Comparison of ENCODE assay signal across 14 mouse cellular contexts in genomic region chr10:128980644-128981365, GRCm38 (mm10). TPM values are rescaled to one million over a fixed set of nuclear protein-coding genes. Genes with fewer than 3 reads are reported as not detected.
A peak's percentile ranks its signal among the peaks of the same experiment; 100 is the strongest.
DNase-seq lines count a peak whose midpoint lies in the region; ATAC-seq and TF ChIP-seq lines count a peak whose summit lies in the region.
"Had no signal": no experiment of that assay in that cellular context is flagged by ENCODE, and none has a peak within 500 bp of the region (broad histone marks: within the 10 kb centered on the region; RNA-seq: fewer than 3 reads in every experiment).

No protein-coding gene starts in this region.

- TF ChIP-seq POLR2A in testis, adult 2 months (IDR thresholded peaks at IDR 0.05; ENCODE audit: control insufficient read depth, low read depth, low read length), result no peak

- H3K9me3 ChIP-seq in hindbrain, postnatal 0 days (ENCODE audit: low read length), result no peaks in the 10 kb centered on the region
- H3K9me3 ChIP-seq in hindbrain, embryonic 13.5 days, result no peaks in the 10 kb centered on the region
- H3K9me3 ChIP-seq in liver, postnatal 0 days (ENCODE audit: low read length), result no peaks in the 10 kb centered on the region

- no peak overlapping the region for H3K4me3 ChIP-seq in hindbrain, postnatal 0 days (ENCODE audit: low read length)
- no peak overlapping the region for H3K4me3 ChIP-seq in hindbrain, embryonic 13.5 days
- no peak overlapping the region for H3K4me3 ChIP-seq in testis, adult 2 months (ENCODE audit: control insufficient read depth, low read depth, low read length)
- H3K4me3 ChIP-seq in liver, postnatal 0 days (ENCODE audit: low read depth, low read length), result no peak overlapping the region

- peak; percentile 28; the same call in 1 of the 2 replicates for ATAC-seq in hindbrain, postnatal 0 days
- no peak for ATAC-seq in hindbrain, embryonic 13.5 days (ENCODE audit: low FRiP score)
- ATAC-seq in liver, postnatal 0 days, result peak; percentile 79

- H3K27ac ChIP-seq in hindbrain, postnatal 0 days, result no peak overlapping the region
- no peak overlapping the region for H3K27ac ChIP-seq in hindbrain, embryonic 13.5 days
- peak overlapping the region; percentile 44 for H3K27ac ChIP-seq in testis, adult 2 months (ENCODE audit: control insufficient read depth, insufficient read depth, low read depth, low read length)
- no peak overlapping the region for H3K27ac ChIP-seq in liver, postnatal 0 days (ENCODE audit: low read depth)

- 88% methylated on average over 3 of the region's 3 CpGs for WGBS in hindbrain, postnatal 0 days
- 82% methylated on average over 3 of the region's 3 CpGs for WGBS in hindbrain, embryonic 13.5 days
- 59% methylated on average over 3 of the region's 3 CpGs for WGBS in liver, postnatal 0 days (ENCODE audit: insufficient replicate concordance)

- no peaks in the 10 kb centered on the region for H3K4me1 ChIP-seq in hindbrain, postnatal 0 days (ENCODE audit: insufficient read depth, low read length)
- H3K4me1 ChIP-seq in hindbrain, embryonic 13.5 days (replicated peaks), result no peaks in the 10 kb centered on the region; the same call in 1 of the 2 replicates
- no peaks in the 10 kb centered on the region for H3K4me1 ChIP-seq in testis, adult 2 months (ENCODE audit: control insufficient read depth, insufficient read depth, low read length)
- peaks cover 4% of the 10 kb centered on the region; the same call in 1 of the 2 replicates for H3K4me1 ChIP-seq in liver, postnatal 0 days (ENCODE audit: insufficient read depth)

- H3K36me3 ChIP-seq in hindbrain, postnatal 0 days (ENCODE audit: insufficient read depth, low read length), result no peaks in the 10 kb centered on the region
- H3K36me3 ChIP-seq in hindbrain, embryonic 13.5 days, result no peaks in the 10 kb centered on the region
- no peaks in the 10 kb centered on the region for H3K36me3 ChIP-seq in testis, adult 2 months (ENCODE audit: control insufficient read depth, insufficient read depth, low read length)
- H3K36me3 ChIP-seq in liver, postnatal 0 days (replicated peaks; ENCODE audit: insufficient read depth, low read length), result no peaks in the 10 kb centered on the region

- no peak for TF ChIP-seq EP300 in liver, postnatal 0 days (IDR thresholded peaks at IDR 0.05; ENCODE audit: low read depth)

- no peak for TF ChIP-seq CTCF in hindbrain, postnatal 0 days (IDR thresholded peaks at IDR 0.05; ENCODE audit: low read depth)
- no peak for TF ChIP-seq CTCF in testis, adult 2 months (IDR thresholded peaks at IDR 0.05; ENCODE audit: control insufficient read depth, insufficient read depth, insufficient replicate concordance, low read depth, low read length)
- TF ChIP-seq CTCF in liver, postnatal 0 days (IDR thresholded peaks at IDR 0.05; ENCODE audit: low read depth), result no peak

- no peak for DNase-seq in hindbrain, postnatal 0 days (ENCODE audit: low spot score)
- DNase-seq in testis, postnatal 14 days (ENCODE audit: low spot score), result no peak
- DNase-seq in liver, postnatal 0 days, result no peak
- peak; percentile 37 for DNase-seq in yolk sac, embryonic 10.5 days (ENCODE audit: low spot score)
- no peak for DNase-seq in frontal cortex, postnatal 36 days (ENCODE audit: low spot score in 2 of 2)
- DNase-seq in adipocyte (ENCODE audit: low spot score), result no peak
- DNase-seq: heart, postnatal 36 days; thymus, postnatal 25 days had no signal

- H3K9ac ChIP-seq in hindbrain, postnatal 0 days (replicated peaks; ENCODE audit: low read length), result no peak overlapping the region
- no peak overlapping the region for H3K9ac ChIP-seq in hindbrain, embryonic 13.5 days
- H3K9ac ChIP-seq in liver, postnatal 0 days (replicated peaks), result no peak overlapping the region

- H3K4me2 ChIP-seq in hindbrain, postnatal 0 days (ENCODE audit: low read depth, low read length), result no peak overlapping the region
- H3K4me2 ChIP-seq in hindbrain, embryonic 13.5 days, result no peak overlapping the region
- H3K4me2 ChIP-seq in liver, postnatal 0 days (ENCODE audit: low read depth, low read length), result no peak overlapping the region

- H3K27me3 ChIP-seq in hindbrain, postnatal 0 days (ENCODE audit: insufficient read depth, low read length), result no peaks in the 10 kb centered on the region
- no peaks in the 10 kb centered on the region for H3K27me3 ChIP-seq in hindbrain, embryonic 13.5 days
- H3K27me3 ChIP-seq in testis, adult 2 months (ENCODE audit: control insufficient read depth, insufficient read depth, low read length), result no peaks in the 10 kb centered on the region
- H3K27me3 ChIP-seq in liver, postnatal 0 days (ENCODE audit: insufficient read depth, low read length), result peaks cover 3% of the 10 kb centered on the region; the same call in 1 of the 2 replicates
- H3K27me3 ChIP-seq: CH12.LX had no signal

RNA-seq across cellular contexts. Expression of gene Olfr9, which starts 8.4 kb away (rescaled TPM):
- total RNA-seq in hindbrain, postnatal 0 days (2014; rRNA removed), result not detected in 2 replicates
- not detected in 2 replicates for polyA plus RNA-seq in hindbrain, postnatal 0 days (2015; fragmentation: Nextera tagmentation; extraction: Ambion mirVana)
- not detected in 2 replicates for polyA plus RNA-seq in hindbrain, embryonic 13.5 days (2015; fragmentation: Nextera tagmentation; extraction: Ambion mirVana)
- polyA plus RNA-seq in testis, adult 2 months (2012; rRNA removed), result not detected in 2 replicates
- polyA plus RNA-seq in liver, postnatal 0 days (2015; fragmentation: Nextera tagmentation; extraction: Ambion mirVana), result not detected in 2 replicates
- total RNA-seq: adrenal gland, adult 18-20 months; CH12.LX; heart, postnatal 36 days had no signal
- polyA plus RNA-seq: cortical plate, adult 2 months; spleen, adult 2 months had no signal

RNA-seq across cellular contexts. Expression of gene Mettl7b, which starts 20.0 kb away (rescaled TPM):
- total RNA-seq in hindbrain, postnatal 0 days (2014; rRNA removed), result not detected in 2 replicates
- not detected in 2 replicates for polyA plus RNA-seq in hindbrain, postnatal 0 days (2015; fragmentation: Nextera tagmentation; extraction: Ambion mirVana)
- not detected in 2 replicates for polyA plus RNA-seq in hindbrain, embryonic 13.5 days (2015; fragmentation: Nextera tagmentation; extraction: Ambion mirVana)
- 1.3 and 1.6 TPM in 2 replicates for polyA plus RNA-seq in testis, adult 2 months (2012; rRNA removed)
- 29.9 and 33.3 TPM in 2 replicates for polyA plus RNA-seq in liver, postnatal 0 days (2015; fragmentation: Nextera tagmentation; extraction: Ambion mirVana)
- total RNA-seq: CH12.LX; heart, postnatal 36 days had no signal
- polyA plus RNA-seq: cortical plate, adult 2 months; spleen, adult 2 months had no signal

RNA-seq across cellular contexts. Expression of gene Olfr763, which starts 29.8 kb away (rescaled TPM):
- not detected in 2 replicates for total RNA-seq in hindbrain, postnatal 0 days (2014; rRNA removed)
- not detected in 2 replicates for polyA plus RNA-seq in hindbrain, postnatal 0 days (2015; fragmentation: Nextera tagmentation; extraction: Ambion mirVana)
- not detected in 2 replicates for polyA plus RNA-seq in hindbrain, embryonic 13.5 days (2015; fragmentation: Nextera tagmentation; extraction: Ambion mirVana)
- polyA plus RNA-seq in testis, adult 2 months (2012; rRNA removed), result not detected in 2 replicates
- polyA plus RNA-seq in liver, postnatal 0 days (2015; fragmentation: Nextera tagmentation; extraction: Ambion mirVana), result not detected in 2 replicates
- total RNA-seq: adrenal gland, adult 18-20 months; CH12.LX; heart, postnatal 36 days had no signal
- polyA plus RNA-seq: cortical plate, adult 2 months; spleen, adult 2 months had no signal

RNA-seq across cellular contexts. Expression of gene Itga7, which starts 47.2 kb away (rescaled TPM):
- 29.0 and 30.6 TPM in 2 replicates for total RNA-seq in hindbrain, postnatal 0 days (2014; rRNA removed)
- polyA plus RNA-seq in hindbrain, postnatal 0 days (2015; fragmentation: Nextera tagmentation; extraction: Ambion mirVana), result 15.1 and 16.9 TPM in 2 replicates
- 5.2 and 6.3 TPM in 2 replicates for polyA plus RNA-seq in hindbrain, embryonic 13.5 days (2015; fragmentation: Nextera tagmentation; extraction: Ambion mirVana)
- polyA plus RNA-seq in testis, adult 2 months (2012; rRNA removed), result 19.0 and 19.1 TPM in 2 replicates
- 0.66 and 0.70 TPM in 2 replicates for polyA plus RNA-seq in liver, postnatal 0 days (2015; fragmentation: Nextera tagmentation; extraction: Ambion mirVana)

RNA-seq across cellular contexts. Expression of gene Bloc1s1, which starts 57.0 kb away (rescaled TPM):
- total RNA-seq in hindbrain, postnatal 0 days (2014; rRNA removed), result 70.9 and 97.6 TPM in 2 replicates
- 292 and 298 TPM in 2 replicates for polyA plus RNA-seq in hindbrain, postnatal 0 days (2015; fragmentation: Nextera tagmentation; extraction: Ambion mirVana)
- 281 and 286 TPM in 2 replicates for polyA plus RNA-seq in hindbrain, embryonic 13.5 days (2015; fragmentation: Nextera tagmentation; extraction: Ambion mirVana)
- polyA plus RNA-seq in testis, adult 2 months (2012; rRNA removed), result 97.9 and 108 TPM in 2 replicates
- 128 and 130 TPM in 2 replicates for polyA plus RNA-seq in liver, postnatal 0 days (2015; fragmentation: Nextera tagmentation; extraction: Ambion mirVana)

Comparison
In these comparisons a context has a peak if more than half of its experiments do, and no peak if none do; other contexts are left out.
1. RNA of gene Mettl7b, which starts 20.0 kb away (polyA plus RNA-seq): 29.9 to 33.3 TPM in liver, postnatal 0 days; 1.3 to 1.6 TPM in testis, adult 2 months, not detected in hindbrain, postnatal 0 days and not detected in hindbrain, embryonic 13.5 days; every median in the first group is over 10 times any median in the second.